Mouse (Mus musculus) layer of hippocampus, postnatal 10 days (tissue): ENCODE results near the gene Gsdma3. TPM values are rescaled to one million over a fixed set of nuclear protein-coding genes. Genes with fewer than 3 reads are reported as not detected.

ENCODE experiments used
- DNase-seq, 2 experiments: peaks; one replicate each; pipeline ENCODE4 v3.0.0; 2021; ENCODE audit warnings: low spot score in 2 of 2
- long read RNA-seq: library from polyadenylated mRNA; stranded (forward); transcript quantifications from one replicate; pipeline ENCODE4 v2.0.0, GENCODE M21; 2023
- total RNA-seq, 2 experiments: library from RNA; stranded (reverse); gene quantifications; 2 replicates each; pipeline ENCODE4 v1.2.3; 2021

Gene Gsdma3
- under 1 TPM in 1 of 2 experiments, not detected in 1; 0.50 TPM for total RNA-seq
- long read RNA-seq: 0 reads

DNA sequence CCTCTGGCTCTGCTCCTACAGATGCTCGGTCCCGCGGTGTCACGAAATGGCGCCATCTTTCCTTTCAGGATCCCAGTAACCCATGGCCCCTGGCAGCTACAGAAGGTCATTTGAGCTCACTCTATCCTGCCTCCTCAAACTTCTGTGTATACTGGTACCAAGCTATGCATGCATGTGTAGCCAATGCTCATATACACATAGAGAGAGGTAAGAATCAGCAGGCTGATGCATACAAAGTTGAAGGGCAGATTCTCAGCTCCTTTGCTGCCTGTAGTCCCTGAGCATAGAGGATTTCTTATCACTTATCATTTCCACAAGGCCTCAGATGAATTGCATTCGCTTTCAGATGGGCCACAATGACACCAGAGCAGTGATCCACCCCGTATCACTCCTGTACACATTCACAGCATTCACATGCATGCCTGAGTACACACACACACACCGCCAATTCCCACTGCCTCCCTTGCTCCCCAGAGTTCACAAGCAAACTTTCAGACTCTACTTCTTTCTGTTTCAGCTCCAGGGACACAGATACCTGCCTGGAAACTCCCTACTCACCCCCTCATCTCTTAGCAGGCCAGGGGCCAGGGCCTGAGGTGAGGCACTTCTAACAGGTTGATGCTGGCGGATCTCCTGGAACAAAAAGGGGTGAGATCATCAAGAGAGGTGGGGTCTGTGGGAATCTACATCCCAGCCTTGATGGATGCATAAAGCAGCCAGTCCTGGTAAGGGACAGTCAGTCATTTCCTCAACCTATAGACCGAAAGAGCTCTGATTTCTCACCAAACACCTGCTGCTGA, at the start of gene Gsdma3, which contains the start of gene Gm12355:
Gene Gsdma3 (plus strand): TSS at position 750 of the 800 bp plus-strand sequence.
Gene Gm12355 (minus strand): TSS at position 51 of the 800 bp plus-strand sequence.
- no peak for DNase-seq

DNA sequence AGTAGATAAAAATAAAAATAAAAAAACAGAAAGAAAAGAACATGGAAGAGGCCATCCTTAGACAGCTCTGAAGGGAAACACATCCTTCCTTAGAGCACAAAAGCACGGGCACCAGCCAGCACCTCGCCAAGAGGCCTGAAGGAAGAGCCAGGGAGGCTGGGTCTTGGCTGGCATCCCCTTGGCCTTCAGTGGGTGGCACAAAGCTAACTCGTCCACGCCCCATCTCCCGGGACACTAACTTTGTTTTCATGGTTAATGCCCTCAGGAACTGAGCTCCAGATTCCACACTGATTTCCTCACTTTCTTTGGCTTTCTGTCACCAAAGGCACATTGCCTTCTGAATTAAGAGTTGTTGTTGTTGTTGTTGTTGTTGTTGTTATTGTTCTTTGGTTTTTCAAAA, 48.4 kb upstream of the Gsdma3 start:
- no peak for DNase-seq

DNA sequence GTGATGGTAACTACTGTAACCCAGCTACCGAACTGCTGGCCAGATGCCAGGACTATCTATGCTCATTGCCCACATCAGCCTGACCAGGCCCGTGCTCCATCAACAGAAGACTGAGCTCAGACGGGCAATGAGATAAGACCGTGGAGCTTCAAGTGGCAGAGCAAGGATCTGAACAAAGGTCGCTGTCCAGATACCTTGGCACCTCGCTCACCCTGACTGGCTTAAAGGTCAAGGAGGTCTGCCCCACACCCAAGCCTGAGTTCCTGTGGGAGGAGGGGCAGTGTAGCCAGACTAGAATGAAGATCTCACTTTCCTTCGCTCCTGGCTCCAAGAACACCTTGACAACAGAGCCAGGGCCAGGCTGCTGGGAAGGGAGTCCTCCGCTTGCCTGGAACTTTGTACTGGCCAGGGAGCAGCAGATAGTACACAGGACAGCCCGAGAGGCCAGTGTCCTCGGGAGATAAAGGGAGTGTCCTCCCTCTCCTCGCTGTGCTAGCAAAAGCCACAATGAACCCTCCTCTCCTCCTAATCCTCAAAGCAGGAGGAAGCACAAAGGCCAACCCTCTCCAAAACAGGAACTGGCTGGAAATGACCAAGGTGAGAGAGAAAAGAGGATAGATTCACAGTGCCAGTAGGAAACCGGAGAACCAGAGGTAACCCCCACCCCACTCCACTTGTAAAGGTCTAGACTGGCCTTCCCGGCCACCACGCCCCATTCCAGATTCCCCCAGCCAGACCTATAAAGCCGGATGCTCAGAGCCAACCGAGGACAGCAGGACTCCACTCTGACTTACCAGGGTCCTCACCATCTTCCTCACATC, 45.6 kb upstream of the Gsdma3 start:
- no peak for DNase-seq

DNA sequence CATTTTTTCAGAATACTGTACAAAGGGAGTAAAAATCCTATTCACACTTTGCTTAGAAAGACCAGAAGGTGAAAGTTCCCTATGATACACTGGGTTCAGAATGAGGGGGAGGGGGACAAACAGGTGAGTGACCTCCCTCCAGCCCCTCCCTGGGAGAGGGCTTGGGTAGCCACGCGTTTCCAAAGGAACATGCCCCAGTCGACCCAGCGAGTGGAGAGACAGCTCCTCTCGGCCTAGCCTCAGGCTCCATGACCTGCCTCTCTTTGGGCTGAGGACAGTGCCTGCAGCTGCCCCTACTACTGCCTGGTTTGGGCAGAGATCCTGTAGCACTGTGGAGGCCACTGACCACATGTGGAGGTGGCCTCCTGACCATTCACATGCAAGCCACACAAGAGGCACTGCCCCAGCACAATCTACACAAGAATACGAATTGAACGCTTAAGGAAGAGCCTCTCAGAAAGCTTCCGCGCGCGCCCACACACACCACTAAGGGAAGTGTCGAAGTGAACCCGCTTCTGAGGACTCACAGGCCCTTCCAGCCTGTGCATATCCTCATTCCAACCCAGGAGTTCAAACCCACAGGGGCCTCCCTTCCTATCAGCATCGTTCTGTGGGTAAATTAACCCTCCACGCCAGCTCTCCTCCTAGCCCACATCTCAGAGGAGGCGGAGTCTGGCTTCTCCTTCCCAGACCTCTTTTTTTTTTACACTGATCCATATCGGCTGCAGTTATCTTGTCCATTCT, 44.7 kb upstream of the Gsdma3 start:
- DNase-seq: no peak

DNA sequence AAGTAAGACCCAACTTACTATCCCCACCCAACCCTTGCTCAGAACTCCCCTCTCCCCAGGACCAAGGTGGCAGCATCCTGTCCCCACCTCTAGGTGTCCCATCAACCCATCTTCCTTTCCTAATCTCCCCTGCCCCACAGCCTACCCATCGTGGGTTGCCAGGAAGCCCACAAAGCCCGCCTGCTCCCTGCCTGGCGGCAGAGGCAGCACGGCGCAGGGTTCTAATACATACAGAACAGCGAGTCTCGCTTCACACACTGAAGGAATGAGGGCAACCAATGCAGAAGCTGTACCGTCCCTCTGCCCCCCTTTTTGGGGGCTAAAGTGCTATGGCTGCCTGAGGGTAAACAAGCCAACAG, 44.2 kb upstream of the Gsdma3 start:
- no peak for DNase-seq

GRCm38 (mm10) chr11:98582551-98583264, 43.5 kb upstream of the Gsdma3 start:
- no peak for DNase-seq

- no peak for DNase-seq
Observed at GRCm38 (mm10) chr11:98583265-98583552, 43.0 kb upstream of the Gsdma3 start.

- no peak for DNase-seq
Observed at GRCm38 (mm10) chr11:98583571-98583970, 42.6 kb upstream of the Gsdma3 start.

DNA sequence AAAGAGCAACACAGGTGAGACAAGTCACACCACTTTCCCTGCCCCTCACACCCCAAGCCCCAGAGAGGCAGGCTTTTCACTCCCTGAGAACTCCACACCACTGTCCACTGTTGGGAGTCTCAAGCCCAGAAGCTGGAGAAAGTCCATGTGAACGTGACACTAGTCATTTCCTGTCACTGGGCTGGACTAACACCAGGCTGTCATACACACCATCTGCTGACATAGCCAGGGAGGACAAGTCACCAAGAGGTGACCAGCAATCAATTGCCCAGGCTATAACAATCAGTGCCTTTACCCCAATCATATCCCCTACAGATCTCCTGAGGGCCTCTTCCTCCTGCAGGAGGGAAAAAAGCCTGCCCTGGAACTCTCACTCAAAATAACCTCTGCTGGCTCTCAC, 42.0 kb upstream of the Gsdma3 start:
- DNase-seq: no peak

DNA sequence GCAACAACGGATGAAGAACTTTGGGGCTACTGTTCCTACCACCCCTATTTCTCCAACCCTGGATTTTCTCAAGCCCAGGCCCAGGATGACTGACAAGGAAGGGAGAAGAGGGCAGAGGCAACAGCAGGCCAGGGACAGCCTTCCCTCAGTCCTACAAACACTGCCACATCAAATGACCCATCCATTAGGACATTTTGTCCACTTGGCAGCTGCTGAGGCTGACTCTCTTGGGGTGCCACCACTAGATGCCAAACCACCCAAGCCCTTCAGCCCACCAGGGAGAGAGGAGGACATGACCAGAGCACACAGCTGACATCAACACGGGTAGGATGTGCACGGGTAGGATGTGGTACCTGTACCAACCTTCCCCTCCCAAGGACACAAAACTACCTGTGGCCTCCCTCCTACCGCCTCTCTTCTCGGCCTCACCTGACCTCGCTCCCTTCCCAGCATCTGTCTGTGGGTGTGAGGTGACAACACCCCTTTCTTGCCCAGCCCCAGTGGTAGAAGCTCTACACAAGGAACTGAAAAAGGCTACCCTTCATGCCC, 41.5 kb upstream of the Gsdma3 start:
- no peak for DNase-seq

GRCm38 (mm10) chr11:98586087-98586891, 39.9 kb upstream of the Gsdma3 start:
- DNase-seq: peak in 1 of 2 experiments; percentile 33

DNA sequence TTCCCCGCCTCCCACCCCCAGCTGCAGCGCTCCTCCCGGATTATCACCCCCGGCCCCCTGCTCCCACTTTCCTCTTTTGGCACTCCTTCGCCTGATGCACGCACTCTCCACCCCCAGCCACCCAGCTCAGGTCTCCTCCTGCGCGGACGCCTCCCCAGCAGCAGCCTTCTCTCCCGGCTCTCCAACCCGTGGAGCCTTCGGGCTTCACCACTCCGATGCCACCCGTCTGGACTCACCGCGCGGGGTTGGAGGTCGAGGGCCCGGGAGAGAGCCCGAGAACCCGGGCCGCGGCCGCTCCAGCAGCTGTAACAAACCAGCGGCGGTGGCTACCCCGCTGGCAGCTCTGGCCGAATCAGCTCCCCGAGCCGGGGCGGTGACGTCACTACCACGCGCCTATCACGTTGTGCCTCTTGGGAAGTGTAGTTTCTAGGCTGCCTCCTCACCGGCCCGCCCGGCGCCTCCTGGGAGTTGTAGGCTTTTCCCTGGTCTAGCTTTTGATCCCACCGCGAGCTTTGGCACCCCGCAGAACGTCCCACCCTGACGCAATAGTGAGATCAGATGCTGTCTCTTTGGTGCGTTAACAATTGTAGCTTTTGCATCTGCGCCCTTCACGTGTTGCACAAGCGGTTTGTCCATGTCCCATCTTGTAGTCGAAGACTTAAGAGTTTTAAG, 39.1 kb upstream of the Gsdma3 start, which contains the start of gene Ormdl3:
Gene Ormdl3 (minus strand): TSS at position 477 of the 672 bp plus-strand sequence.
- peak; percentile 99 for DNase-seq

DNA sequence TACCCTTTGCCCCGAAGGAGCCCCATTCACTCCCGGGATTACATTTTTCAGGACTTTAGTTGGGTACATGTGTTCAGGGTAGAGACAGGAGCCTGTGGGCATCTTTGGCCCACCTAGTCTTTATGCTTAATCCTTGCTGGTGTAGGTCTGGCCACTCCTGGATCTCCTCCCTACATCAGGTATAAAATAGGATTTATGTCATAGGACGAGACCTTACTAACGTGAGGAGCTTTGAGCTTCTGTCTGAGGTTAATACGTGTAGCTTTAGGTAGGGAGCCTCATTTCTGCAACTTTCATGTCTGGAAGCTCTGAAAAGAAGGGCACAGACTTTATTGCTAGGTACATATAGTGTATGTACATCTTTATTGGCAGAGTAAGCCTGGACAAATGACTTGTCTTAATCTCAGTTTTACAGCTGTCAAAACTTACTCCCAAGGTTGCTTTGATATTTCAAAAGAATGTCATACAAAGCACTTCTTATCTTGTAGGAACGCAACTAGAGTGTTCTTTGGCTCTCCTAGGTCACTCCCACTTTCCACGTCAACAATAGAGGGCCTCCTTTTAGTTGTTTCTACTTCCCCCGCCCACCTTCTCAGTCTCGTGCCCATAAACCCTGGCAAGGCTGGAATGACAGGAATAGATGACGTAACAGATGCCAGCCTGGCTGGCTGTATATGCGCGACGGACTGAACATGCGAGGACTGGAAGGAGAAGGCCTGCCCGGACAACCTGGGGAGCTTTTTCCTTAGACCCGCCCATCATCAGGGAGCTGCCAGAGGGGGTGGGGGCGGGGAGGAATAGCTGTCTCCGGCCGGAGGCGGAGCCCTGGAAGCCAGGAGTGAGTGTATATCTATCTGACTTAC, 38.2 kb upstream of the Gsdma3 start:
- peak; percentile 38 to 51 for DNase-seq

DNA sequence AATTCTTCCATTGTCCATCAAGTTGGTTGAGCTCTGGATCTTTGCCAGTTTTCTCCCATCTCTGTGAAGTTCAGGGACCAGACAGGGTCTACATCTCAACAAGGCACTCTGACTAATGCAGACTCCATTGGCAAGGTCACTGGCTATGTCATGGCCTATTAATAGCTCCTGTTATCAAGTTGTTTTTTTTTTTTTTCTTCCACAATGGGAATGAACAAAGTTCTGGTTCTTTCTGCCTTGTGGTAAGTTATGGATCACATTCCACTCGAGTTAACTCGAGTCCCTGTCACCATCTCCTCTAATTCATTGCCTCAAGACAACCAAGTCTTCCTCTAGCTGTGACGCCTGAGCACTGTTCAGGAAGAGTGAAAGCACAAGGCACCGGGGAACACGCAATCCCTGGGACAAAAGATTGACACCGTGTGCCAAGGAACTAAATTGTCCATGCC, 37.3 kb upstream of the Gsdma3 start:
- DNase-seq: no peak

- no peak for DNase-seq
Observed at GRCm38 (mm10) chr11:98589306-98589705, 36.9 kb upstream of the Gsdma3 start.

GRCm38 (mm10) chr11:98590548-98591445, 35.4 kb upstream of the Gsdma3 start:
- no peak for DNase-seq

GRCm38 (mm10) chr11:98595021-98595420, 31.1 kb upstream of the Gsdma3 start:
- DNase-seq: no peak
